Mouse (Mus musculus) B cell, adult 62 days (primary cell): Measurements from ENCODE around the gene Fam168b. TPM values are rescaled to one million over a fixed set of nuclear protein-coding genes. Genes with fewer than 3 reads are reported as not detected.

Experiments used
- total RNA-seq: library from RNA; stranded (reverse); gene quantifications from 4 replicates; pipeline ENCODE4 v1.2.4, GENCODE M21; 2023

Fam168b gene
- total RNA-seq: 203 to 231 TPM (median 217 TPM) in 4 replicates

DNA sequence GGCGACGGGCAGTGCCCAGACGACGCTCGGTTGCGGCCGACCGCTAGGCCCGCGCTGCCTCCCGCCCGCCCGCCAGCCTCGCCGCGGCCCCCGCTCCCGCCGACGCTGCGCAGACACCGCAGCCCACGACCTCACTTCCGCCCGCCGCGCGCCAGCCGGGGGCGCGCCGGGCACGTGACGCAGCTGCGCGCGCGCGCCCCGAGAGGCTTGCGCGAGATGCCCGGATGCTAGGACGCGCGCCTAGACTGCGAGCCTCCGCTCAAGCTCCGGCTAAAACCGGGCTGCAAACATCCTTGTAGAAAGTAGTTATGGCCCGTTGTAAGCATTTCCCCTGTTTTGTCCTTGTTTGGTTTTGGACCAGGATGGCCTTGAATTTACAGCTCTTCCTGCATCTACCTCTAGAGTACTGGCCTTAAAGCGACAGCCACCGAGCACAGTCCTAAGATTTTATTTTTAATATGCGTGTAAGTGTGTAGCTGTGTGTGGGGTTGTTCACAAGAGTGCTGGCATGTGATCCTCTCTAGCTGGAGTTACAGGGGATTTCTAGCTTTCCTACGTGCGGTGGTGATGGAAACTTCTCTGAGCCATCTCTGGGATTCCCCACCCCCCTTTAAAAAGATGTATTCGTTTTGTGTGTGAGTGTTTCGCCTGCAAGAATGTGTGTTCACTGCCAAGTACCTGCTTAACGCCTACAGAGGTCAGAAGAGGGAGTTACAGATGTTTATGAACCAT, at the start of gene Fam168b:
Gene Fam168b, minus strand, starts transcription at position 179 of the 732 bp plus-strand sequence.

DNA sequence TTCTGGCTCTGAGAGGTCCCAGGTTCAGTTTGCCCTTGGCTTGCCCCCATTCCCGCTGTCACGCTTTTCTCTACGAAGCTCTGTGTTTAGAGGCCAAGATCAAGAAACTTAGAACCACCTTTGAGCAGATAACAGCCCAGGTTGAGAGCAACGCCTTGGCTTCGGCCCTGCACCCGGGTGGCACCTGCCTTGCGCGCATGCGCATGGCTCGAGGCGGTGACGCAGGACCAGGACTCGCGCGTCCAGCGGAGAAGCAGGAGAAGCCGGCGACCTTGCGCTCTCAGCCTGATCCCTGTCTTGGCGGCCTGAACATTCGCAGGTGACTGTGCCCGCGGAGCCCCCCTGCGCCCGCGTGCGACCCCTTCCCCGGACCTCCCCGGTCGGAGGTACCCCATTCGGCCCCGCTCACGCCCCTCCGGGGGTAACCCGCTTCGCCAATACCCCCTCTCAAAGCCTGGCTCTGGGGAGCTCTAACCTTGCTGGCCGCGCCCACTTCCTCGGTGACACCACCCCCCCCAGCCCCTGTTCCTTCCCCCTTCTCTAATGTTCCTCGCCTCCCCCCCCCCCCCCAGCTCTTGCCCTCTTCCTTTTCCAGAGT, 7.0 kb upstream of the Fam168b start, which contains the start of gene Plekhb2:
Gene Plekhb2, plus strand, starts transcription at position 232 of the 598 bp plus-strand sequence.

Other genes with a start within 250 kb of the Fam168b start
- 34.9 to 42.5 TPM (median 41.5 TPM) in 4 replicates for gene Plekhb2, start 6.9 kb upstream of the Fam168b start, total RNA-seq